Mouse (Mus musculus) right cerebral cortex, postnatal 4 days (tissue): Measurements from ENCODE around the gene Lrcol1.

Source experiments
- DNase-seq: peaks from one replicate; pipeline ENCODE4 v3.0.0-alpha.2; 2022

The Lrcol1 gene

GRCm38 (mm10) chr5:110344524-110344923 is at the start of gene Lrcol1:
Gene Lrcol1 (plus strand): TSS chr5:110344730.
- DNase-seq = no peak

DNA sequence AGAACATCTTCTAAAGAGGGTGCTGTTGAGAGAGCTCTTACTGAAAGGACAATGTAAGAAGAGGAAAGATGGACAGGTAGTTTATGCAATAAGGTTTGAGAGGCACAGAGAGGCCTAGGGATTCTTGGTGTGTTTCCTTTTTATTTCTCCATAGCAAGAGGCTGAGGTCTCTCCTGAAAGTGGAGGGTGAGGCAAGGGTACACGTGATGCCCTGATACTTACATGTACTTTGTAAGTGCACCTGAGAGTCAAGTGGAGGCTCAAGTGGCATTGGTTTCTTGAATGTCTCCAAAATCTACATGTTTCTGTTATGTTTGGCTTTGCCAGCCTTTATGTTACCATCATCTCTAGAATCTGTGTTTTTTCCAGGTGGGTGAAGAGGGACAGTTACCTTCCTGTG is 47.9 kb upstream of the Lrcol1 start:
- no peak for DNase-seq

GRCm38 (mm10) chr5:110300591-110300990 is 43.9 kb upstream of the Lrcol1 start:
- no peak for DNase-seq

GRCm38 (mm10) chr5:110308861-110309260 is 35.7 kb upstream of the Lrcol1 start:
- DNase-seq = no peak

- no peak for DNase-seq
Measured at GRCm38 (mm10) chr5:110313127-110313526, 31.4 kb upstream of the Lrcol1 start.

GRCm38 (mm10) chr5:110330508-110330907 is 14.0 kb upstream of the Lrcol1 start:
- no peak for DNase-seq

GRCm38 (mm10) chr5:110338792-110339191 is 5.7 kb upstream of the Lrcol1 start:
- no peak for DNase-seq

- DNase-seq = peak; percentile 49
Measured at GRCm38 (mm10) chr5:110342648-110343284, 1.8 kb upstream of the Lrcol1 start, which contains the start of gene P2rx2. Gene P2rx2 (minus strand): TSS chr5:110343212.

- no peak for DNase-seq
Measured at GRCm38 (mm10) chr5:110345553-110345952, 1.0 kb downstream of the Lrcol1 start.

DNA sequence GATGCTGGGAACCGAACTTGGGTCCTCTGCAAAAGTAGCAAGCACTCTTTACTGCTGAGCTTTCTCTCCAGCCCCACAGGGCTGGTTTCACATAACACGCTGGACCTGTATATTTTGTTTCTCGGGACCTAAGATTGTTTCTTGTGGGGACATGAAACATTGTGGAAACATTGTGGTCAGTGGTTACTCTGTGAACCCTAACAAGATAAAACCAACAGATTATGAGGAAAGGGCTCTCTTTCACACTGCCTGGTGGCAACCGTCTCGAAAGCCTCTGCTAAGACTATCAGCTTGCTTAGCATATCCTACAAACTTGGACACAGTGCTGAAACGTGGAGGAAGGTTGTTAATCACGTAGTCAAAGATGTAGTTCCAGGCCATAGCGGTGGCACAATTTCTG is 2.5 kb downstream of the Lrcol1 start:
- no peak for DNase-seq

DNA sequence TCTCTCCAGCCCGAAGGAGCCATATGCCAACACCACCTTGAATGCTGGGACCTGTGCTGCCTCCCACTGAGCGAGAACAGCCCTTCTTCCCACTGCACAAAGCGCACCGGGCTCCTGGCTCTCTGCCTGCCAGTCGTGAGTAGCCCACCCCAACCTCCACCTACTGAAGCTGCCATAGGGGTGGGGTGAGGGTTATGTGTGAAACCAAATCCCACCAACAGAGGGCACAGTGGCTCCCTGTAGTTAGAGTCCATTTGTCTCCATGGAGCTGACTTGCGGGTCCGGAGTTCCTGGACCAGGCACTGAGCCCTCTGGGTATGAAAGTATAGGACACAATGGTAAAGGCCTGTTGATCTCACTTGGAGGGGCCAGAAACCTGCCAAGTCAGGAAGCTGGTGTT is 10.2 kb downstream of the Lrcol1 start:
- DNase-seq = peak; percentile 41

DNA sequence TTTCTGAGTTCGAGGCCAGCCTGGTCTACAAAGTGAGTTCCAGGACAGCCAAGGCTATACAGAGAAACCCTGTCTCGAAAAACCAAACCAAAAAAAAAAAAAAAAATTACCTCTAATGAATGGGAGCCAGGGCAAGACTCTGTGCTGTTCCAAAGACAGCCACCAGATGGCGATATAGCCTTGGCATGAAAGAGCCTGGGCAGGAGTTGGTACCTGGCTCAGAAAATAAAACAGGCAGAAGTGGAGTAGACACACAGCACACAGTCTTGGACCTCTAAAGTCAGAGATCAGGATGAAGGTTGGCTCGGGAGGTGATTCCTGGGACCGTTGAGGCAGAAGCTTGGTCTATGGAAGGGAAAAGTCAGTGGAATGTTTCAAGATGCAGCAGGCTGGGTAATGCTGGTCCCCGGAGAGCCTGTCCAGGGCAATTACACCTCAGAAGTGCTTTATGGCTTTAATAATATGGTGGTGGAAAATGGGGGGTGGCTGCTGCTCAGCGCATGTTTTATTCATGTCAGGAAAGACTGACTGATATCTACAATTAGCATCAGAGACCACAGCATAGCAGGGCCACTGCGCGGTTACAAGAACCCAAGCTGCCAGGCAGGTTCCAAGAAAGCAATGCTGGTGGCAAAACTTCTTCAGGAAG is 13.1 kb downstream of the Lrcol1 start:
- peak; percentile 90 for DNase-seq

DNA sequence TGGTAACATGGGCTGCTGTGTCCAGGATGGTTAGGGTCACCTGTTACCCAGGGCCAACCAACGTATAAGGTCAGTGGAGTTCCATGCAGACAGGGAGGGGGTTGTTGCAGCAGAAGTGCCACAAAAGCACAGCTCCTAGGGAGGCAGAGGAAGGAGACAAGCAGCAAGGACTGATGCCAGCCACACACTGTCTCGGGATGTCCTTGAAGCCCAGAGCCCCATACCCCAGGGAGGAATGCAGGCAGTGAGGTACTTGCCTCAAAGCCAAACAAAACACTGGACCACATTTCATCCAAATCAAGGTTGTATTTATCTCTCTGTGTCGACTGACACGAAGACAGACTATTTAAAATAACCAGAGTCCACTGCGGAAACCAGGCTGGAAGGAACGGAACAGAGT is 16.9 kb downstream of the Lrcol1 start:
- no peak for DNase-seq

GRCm38 (mm10) chr5:110362813-110363178 is 18.3 kb downstream of the Lrcol1 start:
- DNase-seq = no peak

DNA sequence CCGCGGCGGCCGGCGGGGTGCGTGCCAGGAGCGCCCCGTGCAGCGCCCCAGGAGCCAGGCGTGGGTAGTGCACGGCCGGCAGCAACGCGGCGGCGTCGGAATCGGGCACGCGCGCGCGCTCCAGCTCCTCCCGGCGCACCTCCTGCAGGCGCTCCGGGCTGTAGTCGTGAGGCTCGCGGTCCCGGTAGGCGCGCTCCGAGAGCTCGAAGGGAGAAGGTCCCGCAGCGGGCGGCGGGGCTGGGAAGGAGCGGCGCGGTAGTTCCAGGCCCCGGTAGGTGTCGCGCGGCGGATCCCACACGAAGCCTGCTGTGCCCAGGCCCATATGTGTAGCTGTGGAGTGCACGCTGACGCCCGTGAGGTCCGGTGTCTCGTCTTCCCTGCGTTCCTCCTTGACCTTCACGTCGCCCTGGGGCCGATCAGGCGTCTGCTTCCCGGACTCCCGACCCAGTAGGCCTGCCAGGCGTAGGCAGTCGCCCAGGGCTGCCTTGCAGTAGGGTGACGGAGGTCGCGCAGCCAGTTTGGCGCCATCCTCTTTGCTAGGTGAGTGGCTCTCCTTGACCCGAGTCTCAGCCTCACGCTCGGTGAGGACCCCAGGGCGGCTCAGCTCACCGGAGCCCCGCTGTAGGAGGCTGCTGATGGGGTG is 18.8 kb downstream of the Lrcol1 start:
- peak; percentile 83 for DNase-seq

DNA sequence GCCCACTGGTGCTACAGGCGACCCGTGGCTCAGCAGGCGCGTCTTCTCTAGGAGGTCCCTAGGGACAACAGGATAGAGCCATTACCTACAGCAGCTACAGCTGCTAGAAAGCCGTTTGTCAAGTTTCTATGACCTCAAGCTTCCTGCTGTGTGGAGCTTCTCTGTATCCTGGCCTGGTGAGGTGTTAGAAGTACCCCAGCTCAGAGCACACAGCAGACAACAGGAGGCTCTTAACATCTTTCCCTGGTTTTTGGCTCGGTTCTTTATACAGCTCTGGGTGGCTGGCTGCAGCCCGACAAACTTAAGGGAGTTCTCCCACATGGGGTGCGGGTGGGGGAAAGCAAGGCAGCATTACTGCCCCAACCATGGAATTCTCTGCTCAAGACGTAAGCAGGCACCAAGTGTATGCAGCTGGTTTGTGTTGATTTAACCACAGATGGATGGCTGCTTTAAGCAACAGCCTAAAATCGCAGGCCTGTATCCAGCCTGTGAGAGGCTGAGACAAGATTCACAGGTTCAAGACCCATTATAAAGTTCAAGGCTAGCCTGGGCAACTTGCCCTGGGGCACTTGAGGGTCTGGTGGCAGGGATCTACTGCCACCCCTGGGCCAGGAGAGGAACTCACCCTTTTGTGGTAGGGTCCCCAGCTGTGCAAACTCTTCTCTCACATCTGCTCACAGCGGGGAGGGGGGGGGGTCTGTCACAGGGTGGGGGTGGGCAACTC is 19.5 kb downstream of the Lrcol1 start:
- no peak for DNase-seq

DNA sequence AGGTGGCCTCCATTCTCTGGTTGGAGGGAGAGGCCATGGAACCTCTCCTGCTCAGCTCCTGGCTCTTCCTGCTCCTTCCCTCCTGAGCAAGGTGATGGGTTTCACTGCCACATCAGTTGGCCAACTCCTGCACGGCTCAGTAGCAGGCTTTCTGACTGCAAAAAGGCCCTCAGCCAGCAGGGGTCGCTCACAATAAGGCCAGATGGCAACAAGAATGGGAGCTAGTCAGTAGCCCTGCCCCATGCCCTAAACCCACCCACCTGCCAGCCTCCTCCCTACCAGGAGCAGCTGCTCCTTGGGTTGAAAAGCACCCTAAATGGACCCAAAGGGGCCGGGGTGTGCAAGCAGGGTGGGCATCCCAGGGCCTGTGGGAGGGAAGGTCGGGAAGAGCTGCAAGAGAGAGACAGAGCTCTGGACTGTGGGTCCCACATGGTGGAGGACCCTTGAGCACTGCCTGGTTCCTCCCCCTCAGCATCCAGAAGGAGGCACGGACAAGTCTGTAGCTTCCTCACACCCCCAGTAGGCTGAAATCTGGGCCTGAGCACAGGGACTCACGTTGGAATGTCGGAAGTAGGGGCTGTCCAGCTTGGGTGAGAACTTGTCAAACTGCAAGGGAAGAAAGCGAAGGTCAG is 32.4 kb downstream of the Lrcol1 start:
- peak; percentile 84 for DNase-seq

- no peak for DNase-seq
Measured at GRCm38 (mm10) chr5:110378181-110378583, 33.7 kb downstream of the Lrcol1 start.

DNA sequence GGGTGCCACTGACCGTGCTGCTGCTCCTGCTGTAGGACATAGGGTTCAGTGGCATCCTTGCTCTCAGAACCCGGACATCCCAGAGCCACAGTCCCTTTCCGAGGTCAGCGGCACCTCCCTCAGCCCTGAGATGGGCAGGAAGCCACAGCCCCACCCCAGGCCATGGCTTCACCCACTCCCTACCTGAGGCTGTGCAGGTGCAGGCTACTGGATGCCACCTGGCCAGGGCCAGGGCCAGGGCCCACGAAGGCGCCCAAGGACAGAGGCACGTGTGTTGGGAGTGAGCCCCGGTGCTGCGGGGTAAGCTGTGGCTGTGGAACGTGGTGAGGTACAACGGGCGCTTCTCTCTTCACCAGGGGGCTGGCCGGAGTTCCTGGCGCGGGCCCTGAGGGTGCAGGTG is 34.6 kb downstream of the Lrcol1 start:
- DNase-seq = no peak

- DNase-seq = no peak
Measured at GRCm38 (mm10) chr5:110379823-110380222, 35.3 kb downstream of the Lrcol1 start.

DNA sequence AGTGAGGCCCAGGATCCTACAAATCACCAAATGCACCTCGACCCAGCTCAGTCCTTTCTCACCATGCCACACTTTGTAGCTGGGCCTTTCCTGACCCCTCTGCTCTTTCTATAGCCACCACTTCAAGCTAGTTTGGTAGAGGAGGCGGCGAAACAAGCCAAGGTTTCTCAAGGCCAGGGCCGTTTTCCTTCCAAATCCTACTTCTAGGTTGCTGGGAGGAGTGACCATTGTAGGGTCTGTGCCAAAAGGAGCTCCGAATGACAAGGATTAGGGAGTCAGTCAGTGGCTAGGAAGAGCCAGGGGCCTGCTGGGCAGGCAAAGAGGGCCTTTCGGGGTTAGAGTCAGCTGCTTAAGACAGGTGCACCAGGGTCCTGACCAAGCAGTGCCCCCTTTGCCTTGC is 40.0 kb downstream of the Lrcol1 start:
- no peak for DNase-seq

GRCm38 (mm10) chr5:110385263-110385662 is 40.7 kb downstream of the Lrcol1 start:
- DNase-seq = no peak
